Mouse (Mus musculus): Measurements from ENCODE around the gene Slamf7. TPM values are rescaled to one million over a fixed set of nuclear protein-coding genes. Genes with fewer than 3 reads are reported as not detected.
"Not testable (repeated sequence)": the region's sequence is repeated elsewhere in the genome, so short reads cannot be mapped to it uniquely, and the experiment has no call there.

Slamf7 gene
- total RNA-seq (2021) = 1 to 10 TPM in 1 of 2 experiments, under 1 TPM in 1; 0.43 to 1.1 TPM
- long read RNA-seq, experiment 1 = 0 reads
- long read RNA-seq, experiment 2 = 0 reads

DNA sequence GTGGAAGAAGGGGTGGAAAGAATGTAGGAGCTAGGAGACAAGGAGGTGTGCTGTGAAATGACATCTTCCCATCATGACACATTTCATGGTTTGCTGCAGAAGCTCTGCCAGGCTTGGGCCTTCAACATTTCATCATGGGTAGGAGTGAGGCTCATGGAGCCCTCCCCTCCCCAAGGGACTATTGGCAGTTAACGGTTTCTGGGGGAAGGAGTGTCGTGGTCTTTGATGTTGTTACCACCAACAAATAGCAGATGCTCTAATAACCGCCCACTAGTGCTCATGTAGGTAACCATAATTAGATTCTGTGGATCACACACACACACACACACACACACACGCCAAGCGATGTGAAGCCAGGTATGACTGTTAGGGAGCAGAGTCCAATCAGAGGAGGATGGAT is at the start of gene Slamf7:
Gene Slamf7 (minus strand): TSS at position 302 of the 400 bp plus-strand sequence.
- DNase-seq = no peak

GRCm38 (mm10) chr1:171698983-171699382 is 46.1 kb upstream of the Slamf7 start:
- peak in 1 of 2 experiments; percentile 20 for DNase-seq

- no peak for DNase-seq
Measured at GRCm38 (mm10) chr1:171693918-171694317, 41.1 kb upstream of the Slamf7 start.

DNA sequence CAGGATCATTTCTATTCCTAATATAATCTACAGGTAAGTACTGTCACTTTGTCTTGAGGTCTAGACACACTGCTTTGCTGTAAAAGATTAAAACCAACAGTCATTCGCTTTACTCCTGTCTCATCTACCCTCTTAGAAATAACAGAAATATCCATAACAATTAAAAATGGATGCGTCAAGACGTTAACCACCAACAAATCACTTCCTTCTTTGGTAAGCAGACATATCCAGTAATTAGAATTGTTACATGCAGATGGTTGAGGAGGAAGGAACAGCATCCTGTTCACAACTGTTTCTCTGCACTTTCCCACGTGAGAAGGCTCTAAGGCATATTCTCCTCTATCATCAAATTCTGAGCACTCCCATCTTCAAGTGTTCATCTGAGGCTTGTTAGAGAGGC is 34.5 kb upstream of the Slamf7 start:
- DNase-seq = no peak

GRCm38 (mm10) chr1:171684923-171685322 is 32.1 kb upstream of the Slamf7 start:
- DNase-seq = no peak

DNA sequence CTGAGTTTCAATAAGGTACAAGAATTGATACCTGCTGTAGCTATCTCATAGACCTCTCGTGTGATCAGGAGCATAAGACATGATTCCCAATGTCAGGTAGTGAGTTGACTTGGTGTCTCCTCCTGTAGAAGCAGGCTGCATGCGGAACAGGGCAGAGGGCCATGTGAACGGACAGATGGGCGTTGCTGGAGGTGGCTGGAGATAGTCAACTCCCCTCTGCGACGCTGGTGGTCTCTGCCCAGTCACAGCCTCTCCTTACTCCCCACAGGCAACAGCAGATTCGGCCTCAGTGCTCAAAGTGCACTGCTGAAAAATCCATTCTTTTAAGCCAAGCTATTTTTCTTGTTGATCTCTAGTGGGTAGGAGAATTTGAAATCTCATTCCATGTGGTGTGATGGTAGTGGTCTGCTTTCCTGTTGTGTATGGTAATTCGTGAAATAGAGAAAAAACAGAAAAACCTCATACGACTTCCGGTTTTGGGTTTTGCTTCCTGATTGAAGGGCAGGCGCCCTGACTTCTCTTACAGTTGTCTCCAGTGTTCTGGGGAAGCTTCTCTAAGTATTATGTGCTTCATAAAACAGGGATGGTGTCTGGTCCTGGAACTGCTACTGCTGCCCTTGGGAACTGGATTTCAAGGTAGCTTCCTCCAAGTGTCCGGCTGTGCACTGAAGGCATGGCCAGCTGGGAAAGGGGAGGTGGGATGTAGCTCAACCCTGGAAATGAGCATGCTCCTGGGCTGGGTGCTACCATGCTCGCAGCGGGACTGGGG is 28.9 kb upstream of the Slamf7 start, which contains the start of gene Cd48:
Gene Cd48 (plus strand): TSS at position 479 of the 769 bp plus-strand sequence.
- no peak for DNase-seq

GRCm38 (mm10) chr1:171681009-171681408 is 28.2 kb upstream of the Slamf7 start:
- no peak for DNase-seq

DNA sequence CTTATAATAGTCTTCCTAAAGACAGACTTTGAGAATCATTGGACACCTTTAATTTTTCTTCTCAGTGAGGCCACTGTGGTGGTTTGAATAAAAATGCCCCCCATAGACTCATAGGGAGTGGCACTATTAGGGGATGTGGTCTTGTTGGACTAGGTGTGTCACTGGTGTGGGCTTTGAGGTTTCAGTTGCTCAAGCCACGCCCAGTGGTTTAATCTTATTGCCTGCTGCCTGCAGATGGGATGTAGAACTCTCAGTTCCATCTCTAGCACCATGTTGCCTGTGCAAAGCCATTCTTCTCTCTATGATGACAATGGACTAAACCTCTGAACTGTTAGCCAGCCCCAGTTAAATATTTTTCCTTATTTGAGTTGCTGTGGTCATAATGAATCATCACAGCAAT is 24.9 kb upstream of the Slamf7 start:
- no peak for DNase-seq

GRCm38 (mm10) chr1:171674467-171674866 is 21.6 kb upstream of the Slamf7 start:
- DNase-seq = no peak

DNA sequence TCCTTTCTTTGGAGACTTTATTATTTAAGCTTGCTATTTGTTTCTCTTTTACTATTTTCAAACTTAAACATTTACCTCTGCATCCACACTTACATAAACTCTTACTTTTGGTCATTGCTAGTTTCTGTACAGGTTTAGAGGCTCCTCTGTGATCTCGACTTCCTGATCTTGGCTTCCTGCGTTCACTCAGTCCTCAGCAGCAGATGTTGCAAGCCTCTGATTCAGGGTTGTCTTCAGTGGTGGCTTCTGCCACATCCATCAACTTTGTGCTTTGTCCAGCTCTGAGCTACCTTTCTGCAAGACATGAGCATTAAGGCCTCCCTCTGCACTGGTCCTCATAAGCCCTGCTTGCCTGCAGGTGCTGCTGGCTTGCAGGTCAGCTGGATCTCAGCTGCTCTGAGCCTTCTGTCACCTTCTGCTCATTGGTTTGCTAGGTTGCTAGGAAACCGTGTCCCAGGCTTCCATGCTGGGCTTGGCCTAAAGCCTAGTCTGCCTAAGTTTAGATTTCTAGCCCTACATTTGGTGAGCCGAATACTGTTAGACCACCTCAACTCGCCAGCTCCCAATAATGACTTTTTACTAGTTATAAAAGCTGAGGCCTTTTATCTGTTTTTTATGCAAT is 20.1 kb upstream of the Slamf7 start:
- no peak for DNase-seq

DNA sequence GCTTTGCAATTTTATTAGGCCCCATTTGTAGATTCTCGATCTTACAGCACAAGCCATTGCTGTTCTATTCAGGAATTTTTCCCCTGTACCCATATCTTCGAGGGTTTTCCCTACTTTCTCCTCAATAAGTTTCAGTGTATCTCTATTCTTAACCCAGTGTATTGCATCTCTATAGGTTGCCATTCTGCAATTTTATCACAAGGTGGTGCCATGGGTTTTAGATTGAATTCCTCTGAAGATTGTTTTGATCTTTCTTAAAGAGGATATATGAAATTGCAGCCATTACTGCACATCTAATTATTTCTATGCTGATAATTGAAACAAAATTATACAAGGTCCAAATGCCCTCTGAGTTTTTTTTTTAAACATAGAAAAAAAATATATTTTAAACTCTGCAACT is 19.6 kb upstream of the Slamf7 start:
- DNase-seq = not testable (repeated sequence)

GRCm38 (mm10) chr1:171667160-171667559 is 14.3 kb upstream of the Slamf7 start:
- DNase-seq = no peak

DNA sequence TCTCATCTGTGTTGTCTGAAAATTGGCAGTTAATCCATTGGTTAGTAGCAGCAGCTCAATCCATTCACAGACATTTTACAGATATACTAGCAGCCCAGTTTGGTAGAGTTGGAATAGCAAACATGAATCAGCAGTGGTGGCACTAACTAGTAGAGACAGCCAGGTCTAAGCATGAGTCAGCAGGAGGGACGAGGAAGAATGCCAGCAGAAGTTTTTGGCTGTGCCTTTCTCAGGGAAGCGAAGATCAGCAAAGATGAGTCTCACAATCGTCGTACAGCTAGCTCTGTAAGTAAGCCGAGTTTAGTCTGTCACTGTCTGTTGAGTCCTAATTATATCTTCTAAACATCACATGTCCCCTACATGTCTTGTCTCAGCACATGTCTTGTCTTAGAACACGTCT is 13.5 kb upstream of the Slamf7 start:
- peak in 1 of 2 experiments; percentile 22 for DNase-seq

DNA sequence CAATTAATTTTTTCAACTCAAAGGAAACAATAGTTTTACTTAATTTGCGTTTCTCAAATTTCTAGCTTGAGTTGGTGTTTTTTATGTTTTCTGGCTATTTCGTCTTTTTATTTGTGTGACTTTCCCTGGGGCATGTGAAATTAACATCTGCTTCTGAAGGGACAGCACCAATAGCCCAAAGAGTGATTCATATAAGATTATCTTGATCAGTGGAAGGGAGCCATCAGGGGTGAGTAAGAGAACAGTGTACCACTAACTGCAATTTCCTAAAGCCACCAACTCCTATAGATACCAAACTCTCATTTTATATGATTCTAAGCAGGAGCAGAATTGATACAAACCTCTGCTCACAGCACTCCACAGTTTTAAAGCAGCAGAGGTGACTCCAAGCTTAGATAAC is 10.9 kb upstream of the Slamf7 start:
- no peak for DNase-seq

DNA sequence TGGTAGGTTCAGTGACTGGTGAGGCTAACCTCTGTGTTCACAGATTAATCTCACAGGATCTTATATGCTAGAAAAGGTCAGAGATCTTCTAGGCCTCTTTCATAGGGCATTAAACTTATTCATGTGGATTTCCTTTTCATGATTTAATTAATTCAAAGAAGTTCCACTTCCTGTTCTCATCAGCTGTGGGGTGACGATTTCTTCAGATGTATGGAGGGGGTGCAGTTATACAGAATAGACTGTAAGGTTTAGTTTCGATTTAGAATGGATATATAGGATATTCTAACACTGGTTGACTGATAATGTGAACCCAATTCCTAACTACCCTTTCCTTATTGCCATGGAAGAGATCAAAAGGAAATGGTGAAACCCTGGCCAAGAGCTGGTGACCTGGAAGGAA is 8.6 kb upstream of the Slamf7 start:
- no peak for DNase-seq

DNA sequence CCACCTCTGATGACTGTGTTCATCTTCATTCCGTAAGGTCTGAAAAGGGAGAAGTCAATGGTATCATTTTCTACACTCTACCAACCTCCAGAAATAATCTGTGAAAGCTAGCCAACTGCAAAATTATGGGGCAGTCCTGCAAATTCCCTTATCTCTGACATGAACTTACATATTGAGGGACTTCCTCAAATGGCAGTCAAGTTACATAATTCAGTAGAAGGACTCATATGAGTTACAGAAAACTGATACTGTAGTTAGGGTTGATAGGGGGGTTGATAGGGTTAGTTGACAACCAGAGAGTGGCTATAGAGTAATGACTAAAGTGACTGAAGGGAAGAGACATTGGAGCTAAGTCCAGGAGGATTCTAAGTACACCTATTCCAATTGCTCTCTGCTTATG is 7.6 kb upstream of the Slamf7 start:
- DNase-seq = no peak

DNA sequence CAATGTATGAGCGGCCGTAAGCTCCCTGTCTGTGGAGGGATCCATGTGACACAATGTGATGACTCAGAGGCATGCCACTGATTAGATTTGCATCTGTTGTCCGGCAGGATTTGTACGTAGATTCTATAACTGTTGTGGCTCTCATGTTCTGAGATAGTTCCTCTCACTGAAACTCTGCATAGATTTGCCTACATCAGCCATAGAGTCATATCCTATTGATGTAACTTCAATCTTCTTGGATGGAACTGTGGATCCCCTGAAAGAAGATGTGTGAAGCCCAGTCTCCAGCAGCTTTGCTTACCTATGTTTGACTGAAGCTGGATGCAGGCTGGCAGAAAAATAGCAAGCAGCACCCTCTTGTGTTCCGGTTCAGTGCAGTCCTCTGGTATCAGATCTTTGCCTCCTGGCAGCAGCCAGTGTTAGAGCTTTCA is 5.7 kb upstream of the Slamf7 start:
- peak in 1 of 2 experiments; percentile 9 for DNase-seq

- no peak for DNase-seq
Measured at GRCm38 (mm10) chr1:171648840-171649239, 4.0 kb downstream of the Slamf7 start.

GRCm38 (mm10) chr1:171647716-171648115 is 5.1 kb downstream of the Slamf7 start:
- DNase-seq = no peak

- no peak for DNase-seq
Measured at GRCm38 (mm10) chr1:171646429-171646940, 6.3 kb downstream of the Slamf7 start.

DNA sequence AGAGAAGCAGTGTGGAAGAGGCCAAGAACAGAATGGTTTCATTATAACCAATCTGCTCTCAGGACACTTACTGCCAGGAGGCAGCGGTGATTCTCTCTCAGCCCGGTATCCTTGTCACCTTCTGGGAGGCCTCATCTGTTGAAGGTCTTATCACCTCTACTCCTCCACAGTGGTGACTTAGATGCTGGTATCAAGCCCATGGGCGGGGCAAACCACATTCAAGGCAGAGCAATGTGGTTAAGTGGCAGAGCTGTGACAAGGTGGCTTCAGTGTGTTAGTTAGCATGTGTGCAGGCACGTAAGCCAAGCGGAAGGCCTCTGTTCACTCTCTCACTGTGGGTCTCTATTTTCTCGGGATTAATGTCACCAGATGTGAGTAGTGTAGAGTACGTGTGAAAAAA is 9.2 kb downstream of the Slamf7 start:
- DNase-seq = no peak

- no peak for DNase-seq
Measured at GRCm38 (mm10) chr1:171640796-171641195, 12.0 kb downstream of the Slamf7 start.

GRCm38 (mm10) chr1:171638686-171639085 is 14.1 kb downstream of the Slamf7 start:
- DNase-seq = no peak
